Mouse (Mus musculus) ES-E14 (cell line): Measurements from ENCODE around the gene Cd164. TPM values are rescaled to one million over a fixed set of nuclear protein-coding genes. Genes with fewer than 3 reads are reported as not detected.

ENCODE experiments used
- DNase-seq: peaks from one replicate; pipeline ENCODE4 v3.0.0-alpha.2; 2013; ENCODE audit warnings: low read depth, low spot score
- H3K27ac ChIP-seq: 2 replicates; pipeline ENCODE4 v1.5.1; 2012; ENCODE audit warnings: low read depth, mild to moderate bottlenecking, low read length, moderate library complexity, mixed read lengths; ENCODE audit not compliant: poor library complexity, insufficient read depth, severe bottlenecking
- H3K36me3 ChIP-seq: 2 replicates; pipeline ENCODE4 v1.6.1; 2012; ENCODE audit warnings: mild to moderate bottlenecking, low read length, moderate library complexity, mixed read lengths; ENCODE audit not compliant: control insufficient read depth, poor library complexity, insufficient read depth, severe bottlenecking
- H3K4me1 ChIP-seq, 2 experiments: fragments of 150-350 bp in 1 of 2; sonication (generic) in 1 of 2; 2 replicates each; pipeline ENCODE4 v1.6.1; 2012; ENCODE audit warnings: low read length in 2 of 2, mild to moderate bottlenecking in 1 of 2, mixed read lengths in 1 of 2; ENCODE audit not compliant: control insufficient read depth in 2 of 2, insufficient read depth in 2 of 2, poor library complexity in 1 of 2
- H3K4me3 ChIP-seq, 2 experiments: fragments of 150-350 bp in 1 of 2; sonication (generic) in 1 of 2; 2 replicates each; pipeline ENCODE4 v1.5.1; 2012; ENCODE audit warnings: low read length in 2 of 2, low read depth in 1 of 2, mild to moderate bottlenecking in 1 of 2, mixed read lengths in 1 of 2; ENCODE audit not compliant: insufficient read depth in 1 of 2, poor library complexity in 1 of 2, severe bottlenecking in 1 of 2
- H3K9ac ChIP-seq: 2 replicates; pipeline ENCODE4 v1.6.1; 2012; ENCODE audit warnings: low read depth, mild to moderate bottlenecking, low read length, mixed read lengths; ENCODE audit not compliant: poor library complexity, insufficient read depth, severe bottlenecking
- H3K9me3 ChIP-seq: fragments of 150-350 bp; sonication (generic); 2 replicates; pipeline ENCODE4 v1.6.1; 2012; ENCODE audit warnings: low read depth, mild to moderate bottlenecking, low read length; ENCODE audit not compliant: control insufficient read depth, insufficient read depth
- CHD2 ChIP-seq: IDR thresholded peaks from 2 replicates; pipeline ENCODE4 v1.6.1; 2014; ENCODE audit warnings: mild to moderate bottlenecking, low read depth, low read length, inconsistent platforms
- HCFC1 ChIP-seq: IDR thresholded peaks from 2 replicates; pipeline ENCODE4 v1.6.1; 2012; ENCODE audit warnings: low read length, inconsistent platforms, borderline replicate concordance; ENCODE audit not compliant: insufficient read depth
- MAFK ChIP-seq: IDR thresholded peaks from 2 replicates; pipeline ENCODE4 v1.6.1; 2014; ENCODE audit warnings: mild to moderate bottlenecking, low read depth, low read length, inconsistent platforms; ENCODE audit not compliant: insufficient read depth
- ZC3H11A ChIP-seq: IDR thresholded peaks from 2 replicates; pipeline ENCODE4 v1.6.1; 2012; ENCODE audit warnings: low read depth, mild to moderate bottlenecking, inconsistent platforms, low read length, borderline replicate concordance
- ZNF384 ChIP-seq: IDR thresholded peaks from 2 replicates; pipeline ENCODE4 v1.6.1; 2012; ENCODE audit warnings: low read depth, low read length, inconsistent platforms
- in situ Hi-C, 2 experiments: fragments of 600-800 bp; cut with MboI; formaldehyde crosslinking; loops; one replicate each; pipeline ENCODE4 v1.15.1; 2025; ENCODE audit warnings: low sequenced_read_pairs in 2 of 2, inconsistent platforms in 1 of 2; ENCODE audit not compliant: unreplicated experiment in 2 of 2
- total RNA-seq: library from RNA; depleted of rRNA; stranded (reverse); fragments of 300-350 nt; gene quantifications from 2 replicates; pipeline ENCODE4 v1.2.3, GENCODE M21; 2012

Gene Cd164
- total RNA-seq, 1 experiment = 127 TPM

DNA sequence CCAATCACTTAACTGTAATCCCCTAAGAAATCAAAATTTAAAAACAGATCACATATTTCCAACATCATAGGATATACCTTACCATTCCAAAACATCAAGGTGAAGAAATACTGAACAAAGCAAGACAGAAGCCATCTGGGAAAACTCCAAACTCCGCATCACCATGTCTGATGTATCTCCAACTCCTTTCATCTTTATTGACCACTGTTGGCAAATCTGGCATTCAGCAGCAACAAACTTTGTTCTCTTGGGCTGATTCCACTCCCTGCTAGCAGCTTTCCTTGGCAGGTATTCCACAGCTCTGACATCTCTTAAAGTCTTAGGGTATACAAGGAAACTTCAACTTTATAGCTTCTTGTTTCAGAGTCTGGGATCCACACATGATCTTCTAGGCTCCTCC is 39.2 kb downstream of the Cd164 start:
- no peak for DNase-seq
- no peak overlapping the region for H3K27ac ChIP-seq
- no peak overlapping the region for H3K9ac ChIP-seq
- H3K9me3 ChIP-seq = no peaks in the 10 kb centered on the region
- TF ChIP-seq ZC3H11A (no peak), HCFC1 (no peak), MAFK (no peak), CHD2 (no peak), ZNF384 (no peak)
- H3K4me1 ChIP-seq = no peaks in the 10 kb centered on the region; a peak in 1 of 4 replicates
- no peak overlapping the region for H3K4me3 ChIP-seq
- in situ Hi-C loops = no loop called here
- 0 out of 2 replicates have a peak, but pooled peaks cover 2% of the 10 kb centered on the region for H3K36me3 ChIP-seq

GRCm38 (mm10) chr10:41561701-41562395 is 42.6 kb downstream of the Cd164 start:
- TF ChIP-seq ZC3H11A (no peak), HCFC1 (no peak), CHD2 (no peak), ZNF384 (no peak), MAFK (no peak)
- no peak for DNase-seq
- in situ Hi-C loops = no loop called here
- no peak overlapping the region for H3K27ac ChIP-seq
- 0 out of 2 replicates have a peak, but pooled peaks cover 2% of the 10 kb centered on the region for H3K36me3 ChIP-seq
- no peak overlapping the region for H3K9ac ChIP-seq
- H3K4me1 ChIP-seq = peaks cover 3 to 10% of the 10 kb centered on the region in 2 experiments; a peak in 2 of 4 replicates
- no peak overlapping the region for H3K4me3 ChIP-seq
- H3K9me3 ChIP-seq = no peaks in the 10 kb centered on the region

DNA sequence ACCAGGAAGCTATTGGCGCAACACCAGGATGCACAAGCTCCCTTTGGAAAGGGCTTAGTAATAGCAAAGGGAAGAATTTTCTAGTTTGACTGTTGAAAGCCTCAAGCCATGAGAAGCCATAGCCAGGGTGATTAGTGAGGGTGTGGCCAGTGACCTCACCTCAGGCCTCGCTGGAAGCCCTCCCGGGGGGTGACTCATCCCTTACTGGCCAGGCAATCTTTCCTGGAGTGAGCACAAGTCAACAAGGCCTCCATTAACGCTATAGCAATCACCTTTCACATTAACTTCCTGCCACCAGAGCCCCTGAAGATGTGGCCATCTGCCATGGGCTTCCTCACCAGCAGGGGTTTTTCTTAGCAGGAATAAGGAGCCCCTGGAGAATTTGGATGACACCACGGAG is 45.9 kb downstream of the Cd164 start:
- DNase-seq = no peak
- Histone ChIP-seq H3K4me1 (peaks cover 3 to 10% of the 10 kb centered on the region in 2 experiments; a peak in 2 of 4 replicates), H3K27ac (no peak overlapping the region), H3K36me3 (no peaks in the 10 kb centered on the region), H3K9me3 (no peaks in the 10 kb centered on the region), H3K9ac (no peak overlapping the region), H3K4me3 (peak overlapping the region; percentile 4 to 14; a peak in 2 of 4 replicates)
- in situ Hi-C loops = no loop called here
- TF ChIP-seq HCFC1 (no peak), ZNF384 (no peak), CHD2 (no peak), MAFK (no peak), ZC3H11A (no peak)

GRCm38 (mm10) chr10:41568306-41568705 is 49.1 kb downstream of the Cd164 start:
- TF ChIP-seq ZNF384 = no peak
- TF ChIP-seq ZC3H11A = no peak
- TF ChIP-seq MAFK = no peak
- no peak for TF ChIP-seq HCFC1
- TF ChIP-seq CHD2 = no peak
- Histone ChIP-seq H3K4me3 (no peak overlapping the region), H3K4me1 (peaks cover 3 to 10% of the 10 kb centered on the region in 2 experiments; a peak in 2 of 4 replicates), H3K9me3 (no peaks in the 10 kb centered on the region), H3K27ac (no peak overlapping the region), H3K36me3 (no peaks in the 10 kb centered on the region), H3K9ac (no peak overlapping the region)
- in situ Hi-C loops = no loop called here
- no peak for DNase-seq

DNA sequence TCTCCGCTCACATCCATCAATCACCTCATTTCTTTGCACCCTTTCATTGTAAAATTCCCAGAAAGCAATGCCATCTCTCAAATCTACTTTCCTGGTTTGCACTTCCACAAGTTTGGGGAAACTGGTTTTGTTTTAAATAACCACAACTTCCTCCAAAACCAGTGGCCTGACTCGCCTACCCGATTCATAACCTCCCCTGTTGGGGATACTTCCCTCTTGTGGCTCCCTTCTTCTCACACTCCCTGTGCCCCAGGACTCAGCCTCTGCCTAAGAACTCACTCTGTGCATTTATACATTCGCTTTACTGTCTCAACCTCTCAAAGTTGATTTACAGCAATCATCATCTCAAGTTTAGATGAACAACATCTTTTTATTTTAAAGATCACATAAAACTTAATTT is 51.9 kb downstream of the Cd164 start:
- Histone ChIP-seq H3K4me3 (no peak overlapping the region), H3K9me3 (no peaks in the 10 kb centered on the region), H3K4me1 (no peaks in the 10 kb centered on the region; a peak in 1 of 4 replicates), H3K27ac (no peak overlapping the region), H3K9ac (no peak overlapping the region), H3K36me3 (no peaks in the 10 kb centered on the region)
- TF ChIP-seq CHD2 (no peak), MAFK (no peak), HCFC1 (no peak), ZC3H11A (no peak), ZNF384 (no peak)
- DNase-seq = no peak
- in situ Hi-C loops = no loop called here
